Mouse (Mus musculus): ENCODE measurements around the gene Clcf1. TPM values are rescaled to one million over a fixed set of nuclear protein-coding genes. Genes with fewer than 3 reads are reported as not detected.

Clcf1 gene
- 3.0 and 3.1 TPM in 2 replicates for polyA plus RNA-seq (2012; rRNA removed)

DNA sequence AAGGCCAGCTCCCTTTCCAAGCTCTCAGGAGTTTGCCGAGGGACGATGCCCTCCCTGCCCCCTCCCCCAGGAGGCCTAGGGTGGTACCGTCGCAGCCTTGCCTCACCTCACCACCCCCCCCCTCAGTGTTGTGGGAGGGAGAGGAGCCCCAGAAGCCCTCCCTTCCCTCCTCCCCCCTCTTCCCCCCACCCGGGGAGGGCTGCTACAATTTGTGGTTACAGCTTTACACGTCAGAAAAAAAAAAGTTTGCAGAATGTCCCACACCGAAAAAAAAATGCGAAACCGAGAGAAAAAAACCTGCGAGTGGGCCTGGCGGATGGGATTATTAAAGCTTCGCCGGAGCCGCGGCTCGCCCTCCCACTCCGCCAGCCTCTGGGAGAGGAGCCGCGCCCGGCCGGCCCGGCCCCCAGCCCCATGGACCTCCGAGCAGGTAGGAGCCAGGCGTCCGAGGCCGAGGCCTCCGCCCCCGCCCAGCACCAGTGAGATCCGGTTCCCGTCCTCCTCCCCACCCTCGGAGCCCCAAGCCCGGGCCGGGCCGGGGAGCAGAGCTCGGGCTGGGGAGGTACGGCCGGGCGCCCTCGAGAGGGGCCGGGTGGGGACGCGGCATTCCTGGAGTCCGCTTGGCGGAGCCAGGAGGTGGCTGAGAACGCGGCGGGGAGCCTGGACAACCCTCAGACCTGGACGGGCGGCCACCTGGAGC is at the start of gene Clcf1, which contains the start of gene AC109138.7:
TSS of gene Clcf1 (plus strand) at position 168 of the 700 bp plus-strand sequence.
TSS of gene AC109138.7 (plus strand) at position 287 of the 700 bp plus-strand sequence.

DNA sequence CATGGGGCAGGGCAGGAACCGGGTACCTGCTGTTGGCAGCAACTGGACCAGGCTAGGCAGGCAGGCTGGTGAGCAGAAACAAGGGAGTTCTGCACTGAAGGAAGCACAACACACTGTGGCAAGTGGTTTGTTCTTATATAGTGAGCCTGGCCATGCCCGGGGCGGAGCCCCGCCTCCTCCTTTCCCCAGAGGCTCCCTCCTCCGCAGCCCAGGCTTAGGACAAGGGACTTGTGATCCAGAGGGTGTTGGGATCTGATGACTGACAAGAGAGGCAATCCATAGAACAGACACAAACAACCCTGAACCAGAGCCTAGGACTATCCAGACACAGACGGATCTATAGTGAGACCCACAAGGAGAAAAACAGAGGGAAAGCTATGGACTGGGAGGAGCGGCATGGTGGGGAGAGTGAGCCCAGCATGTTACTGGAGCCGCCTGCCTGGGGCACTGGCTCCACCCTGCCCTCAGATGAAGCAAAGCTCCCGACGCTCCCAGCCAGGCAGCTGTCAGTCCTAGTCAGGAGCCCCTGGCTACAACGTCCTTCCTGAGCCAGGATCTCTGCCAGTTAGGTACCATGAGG is 38.6 kb upstream of the Clcf1 start, which contains the start of gene Carns1:
TSS of gene Carns1 (minus strand) at position 112 of the 580 bp plus-strand sequence.

DNA sequence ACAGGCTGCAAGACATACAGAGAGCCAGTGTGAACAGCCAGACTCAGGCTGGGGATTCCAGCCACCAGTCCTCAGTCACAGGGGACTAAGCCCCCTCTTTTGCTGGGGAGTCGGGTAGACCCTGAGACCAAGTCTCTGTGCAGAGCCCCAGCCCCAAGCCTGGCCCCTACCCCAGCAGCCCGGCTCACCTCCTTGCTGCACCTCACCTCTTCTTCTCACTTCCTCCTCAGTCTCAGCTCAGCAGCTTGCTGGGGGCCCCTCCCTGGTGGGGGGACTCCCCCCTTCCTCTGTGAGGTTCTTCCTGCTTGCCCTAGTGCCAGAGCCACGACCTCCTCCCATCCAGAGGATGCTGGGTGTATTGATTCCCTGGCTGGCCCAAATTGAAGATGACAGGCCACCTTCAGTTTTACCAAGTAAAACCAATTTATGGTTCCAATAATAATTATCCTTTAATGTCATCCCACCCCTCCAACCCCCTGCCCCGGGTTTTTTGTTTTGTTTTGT is 23.2 kb upstream of the Clcf1 start, which contains the start of gene Tbc1d10c:
TSS of gene Tbc1d10c (minus strand) at position 454 of the 504 bp plus-strand sequence.

DNA sequence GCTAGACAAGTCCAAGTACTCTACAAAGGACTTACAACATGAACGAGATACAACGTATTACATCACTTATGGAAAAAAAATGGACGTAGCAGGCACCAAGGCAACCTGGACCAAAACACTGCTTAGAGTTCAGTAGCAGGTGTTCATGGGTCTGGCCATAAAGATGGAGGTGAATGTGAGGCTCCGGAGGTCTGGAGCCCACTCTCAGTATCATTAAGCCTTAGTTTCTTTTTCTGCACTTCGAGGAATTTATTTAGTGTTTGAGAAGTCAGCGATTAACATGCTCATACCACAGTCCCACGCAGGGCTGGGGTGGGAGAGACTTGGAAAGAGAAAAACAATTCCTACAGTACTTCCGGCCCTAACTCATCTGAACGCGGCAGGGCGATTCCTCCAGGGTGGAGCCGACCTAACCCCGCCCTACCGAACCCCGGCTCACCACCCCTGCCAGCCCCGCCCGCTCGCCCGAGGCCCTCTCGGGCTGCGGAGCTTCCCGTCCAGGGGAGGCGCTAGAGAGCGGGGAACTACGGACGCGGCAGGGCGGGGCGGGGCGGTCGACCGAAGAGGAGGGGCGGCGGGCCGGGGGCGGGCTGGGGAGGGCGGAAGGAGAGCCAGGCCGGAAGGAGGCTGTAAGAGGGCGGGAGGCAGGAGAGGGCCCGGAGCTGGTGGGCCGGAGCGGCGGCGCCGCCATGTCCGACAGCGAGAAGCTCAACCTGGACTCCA is 22.3 kb upstream of the Clcf1 start, which contains the start of gene Ppp1ca:
TSS of gene Ppp1ca (plus strand) at position 538 of the 723 bp plus-strand sequence.

DNA sequence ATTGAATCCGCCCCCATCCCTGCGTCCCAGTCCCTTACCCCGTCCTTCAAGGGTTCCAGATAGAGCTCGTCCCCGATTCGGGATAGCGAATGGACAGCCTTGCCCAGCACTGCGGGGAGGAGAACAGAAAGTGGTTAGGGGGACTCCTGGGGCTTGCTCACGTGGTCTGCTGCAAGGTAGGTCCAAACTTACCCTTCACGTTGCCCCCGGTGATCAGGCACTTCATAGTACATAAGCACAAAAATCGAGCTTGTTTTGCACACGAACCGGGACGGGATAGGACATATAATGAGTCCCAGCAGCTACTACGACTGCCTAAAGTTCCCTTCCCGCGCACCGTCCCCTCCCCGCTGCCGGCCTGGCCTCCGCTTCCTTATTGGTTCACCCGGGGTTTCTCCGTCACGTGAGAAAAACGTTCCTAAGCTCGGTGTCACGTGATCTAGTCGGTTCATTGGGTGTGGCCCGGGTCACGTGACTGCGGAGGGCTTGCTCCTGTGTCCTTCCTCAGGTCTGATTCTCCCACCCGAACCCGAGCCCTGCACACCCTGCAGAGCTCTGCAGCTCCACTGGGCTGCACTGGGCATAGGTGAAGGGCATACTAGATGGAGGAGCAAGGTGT is 12.6 kb upstream of the Clcf1 start, which contains the start of gene Rad9a:
TSS of gene Rad9a (minus strand) at position 372 of the 619 bp plus-strand sequence.

DNA sequence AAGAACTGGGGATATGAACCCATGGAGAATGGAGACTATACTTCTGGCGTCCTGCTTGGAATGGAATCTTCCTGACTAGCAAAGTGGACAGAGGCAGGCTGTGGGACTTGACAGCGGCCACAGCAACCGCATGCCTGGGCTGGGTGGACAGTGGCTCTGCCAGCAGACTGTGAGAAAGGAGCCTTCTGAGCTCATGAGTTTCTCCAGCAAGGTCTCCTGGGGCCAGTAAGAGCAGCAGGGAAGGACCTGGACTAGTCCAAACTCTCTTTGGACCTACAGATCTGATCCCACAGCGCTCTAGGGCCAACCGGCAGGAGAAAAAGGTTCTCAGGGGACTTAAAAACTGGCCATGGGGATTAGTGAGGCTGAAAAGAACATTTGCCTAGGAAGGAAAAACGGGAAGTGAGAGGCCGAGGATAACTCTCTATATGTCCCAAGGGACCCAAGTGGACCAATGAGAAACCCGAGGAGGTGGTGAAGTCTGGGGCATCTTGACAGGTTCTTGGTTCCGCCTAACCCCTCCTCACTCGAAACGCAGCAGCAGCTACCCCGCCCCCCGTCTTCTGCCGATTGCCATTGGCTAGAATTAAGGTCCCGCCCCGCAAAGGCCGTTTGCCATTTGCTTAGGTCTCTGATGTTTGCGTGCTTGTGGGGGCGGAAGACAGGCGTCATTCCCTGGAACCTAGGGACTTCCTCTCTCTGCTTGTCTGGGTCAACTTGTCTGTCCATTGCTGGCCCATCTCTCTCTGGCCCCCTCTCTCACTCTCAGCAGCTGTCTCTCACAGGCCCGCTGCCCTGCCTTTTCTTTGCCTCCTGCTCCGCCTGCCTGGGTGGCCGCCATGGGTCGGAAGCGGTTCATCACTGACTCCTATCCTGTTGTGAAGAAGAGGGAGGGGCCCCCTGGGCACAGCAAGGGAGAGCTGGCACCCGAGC is 17.5 kb downstream of the Clcf1 start, which contains the start of gene Pold4:
TSS of gene Pold4 (plus strand) at position 647 of the 933 bp plus-strand sequence.

DNA sequence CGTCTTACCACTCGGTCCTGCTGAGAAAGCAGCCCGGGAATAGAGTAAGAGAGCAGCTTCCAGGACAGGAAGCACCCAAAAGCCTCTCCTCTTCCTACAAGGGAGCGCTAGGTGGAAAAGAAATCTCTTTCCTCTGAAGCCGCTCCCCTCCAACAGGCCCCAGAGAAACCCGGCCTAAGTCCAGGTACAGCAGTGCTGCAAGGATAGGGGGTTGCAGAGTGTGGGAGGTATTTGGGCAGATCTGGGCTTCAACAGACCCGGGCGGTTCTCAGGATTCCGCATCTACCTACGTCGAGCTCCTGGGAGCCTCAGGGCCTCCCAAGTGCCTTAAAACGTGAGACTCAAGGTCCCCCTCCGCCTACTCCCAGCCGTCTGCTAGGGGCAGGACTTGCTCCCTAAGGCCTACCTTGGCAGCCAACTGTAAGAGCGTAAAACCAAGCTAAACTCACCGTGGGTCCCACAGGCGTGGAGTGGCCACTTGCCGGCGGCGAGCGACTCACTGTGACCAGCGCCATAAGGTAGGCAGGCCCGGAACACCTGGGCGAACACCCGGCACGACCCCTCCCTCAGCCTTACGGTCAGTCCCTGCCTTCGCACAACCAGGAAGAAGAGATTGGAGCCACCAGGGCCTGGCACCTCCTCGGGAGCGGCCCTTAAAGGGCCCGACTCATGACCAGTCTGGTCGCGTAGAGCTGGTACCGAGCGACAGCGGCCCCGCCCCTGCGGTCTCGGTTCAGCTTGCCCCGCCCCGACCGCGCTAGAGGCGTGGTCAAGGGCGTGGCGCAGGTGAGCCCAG is 54.7 kb downstream of the Clcf1 start, which contains the start of gene Ssh3:
TSS of gene Ssh3 (minus strand) at position 615 of the 796 bp plus-strand sequence.

Other genes starting within 250 kb of the Clcf1 start
- gene Aldh3b2, start 241.9 kb upstream of the Clcf1 start, polyA plus RNA-seq (2012; rRNA removed), result 1.4 and 1.5 TPM in 2 replicates
- 2.5 and 3.3 TPM in 2 replicates for gene Acy3, start 227.7 kb upstream of the Clcf1 start, polyA plus RNA-seq (2012; rRNA removed)
- 0.04 and 0.07 TPM in 2 replicates for gene Tbx10, start 221.5 kb upstream of the Clcf1 start, polyA plus RNA-seq (2012; rRNA removed)
- 10.6 and 16.8 TPM in 2 replicates for gene Nudt8, start 213.7 kb upstream of the Clcf1 start, polyA plus RNA-seq (2012; rRNA removed)
- gene Gm49405, start 213.6 kb upstream of the Clcf1 start, polyA plus RNA-seq (2012; rRNA removed), result 8.0 and 9.6 TPM in 2 replicates
- 25.8 and 27.8 TPM in 2 replicates for gene Doc2g, start 210.9 kb upstream of the Clcf1 start, polyA plus RNA-seq (2012; rRNA removed)
- 204 and 205 TPM in 2 replicates for gene Ndufv1, start 201.4 kb upstream of the Clcf1 start, polyA plus RNA-seq (2012; rRNA removed)
- 361 and 368 TPM in 2 replicates for gene Gstp1, start 176.3 kb upstream of the Clcf1 start, polyA plus RNA-seq (2012; rRNA removed)
- 3.1 and 10.4 TPM in 2 replicates for gene Gstp2, start 168.2 kb upstream of the Clcf1 start, polyA plus RNA-seq (2012; rRNA removed)
- not detected in 2 replicates for gene Gstp3, start 154.7 kb upstream of the Clcf1 start, polyA plus RNA-seq (2012; rRNA removed)
- 0.25 TPM in 1 of 2 replicates, not detected in the other for gene Cabp2, start 132.7 kb upstream of the Clcf1 start, polyA plus RNA-seq (2012; rRNA removed)
- 61.3 and 62.9 TPM in 2 replicates for gene Cdk2ap2, start 117.1 kb upstream of the Clcf1 start, polyA plus RNA-seq (2012; rRNA removed)
- gene Pitpnm1, start 114.2 kb upstream of the Clcf1 start, polyA plus RNA-seq (2012; rRNA removed), result 217 and 226 TPM in 2 replicates
- 116 and 124 TPM in 2 replicates for gene Aip, start 88.4 kb upstream of the Clcf1 start, polyA plus RNA-seq (2012; rRNA removed)
- gene Gpr152, start 74.5 kb upstream of the Clcf1 start, polyA plus RNA-seq (2012; rRNA removed), result 0.03 and 0.06 TPM in 2 replicates
- 0.08 and 0.12 TPM in 2 replicates for gene Cabp4, start 70.2 kb upstream of the Clcf1 start, polyA plus RNA-seq (2012; rRNA removed)
- gene Coro1b, start 65.6 kb upstream of the Clcf1 start, polyA plus RNA-seq (2012; rRNA removed), result 261 and 276 TPM in 2 replicates
- gene Ptprcap, start 60.6 kb upstream of the Clcf1 start, polyA plus RNA-seq (2012; rRNA removed), result 1.1 and 1.3 TPM in 2 replicates
- gene Rps6kb2, start 50.9 kb upstream of the Clcf1 start, polyA plus RNA-seq (2012; rRNA removed), result 60.8 and 68.3 TPM in 2 replicates
- gene Carns1, start 38.8 kb upstream of the Clcf1 start, polyA plus RNA-seq (2012; rRNA removed), result 4.6 and 4.9 TPM in 2 replicates
- 1.7 and 2.6 TPM in 2 replicates for gene Tbc1d10c, start 23.0 kb upstream of the Clcf1 start, polyA plus RNA-seq (2012; rRNA removed)
- 380 and 382 TPM in 2 replicates for gene Ppp1ca, start 22.2 kb upstream of the Clcf1 start, polyA plus RNA-seq (2012; rRNA removed)
- gene Rad9a, start 12.6 kb upstream of the Clcf1 start, polyA plus RNA-seq (2012; rRNA removed), result 30.2 and 30.5 TPM in 2 replicates
- not detected in 2 replicates for gene AC109138.7, start 119 bp downstream of the Clcf1 start, polyA plus RNA-seq (2012; rRNA removed)
- gene Pold4, start 17.7 kb downstream of the Clcf1 start, polyA plus RNA-seq (2012; rRNA removed), result 29.7 and 31.3 TPM in 2 replicates
- gene Ssh3, start 54.9 kb downstream of the Clcf1 start, polyA plus RNA-seq (2012; rRNA removed), result 75.1 and 87.8 TPM in 2 replicates
- gene Ankrd13d, start 68.9 kb downstream of the Clcf1 start, polyA plus RNA-seq (2012; rRNA removed), result 85.6 and 86.4 TPM in 2 replicates
- gene Grk2, start 92.0 kb downstream of the Clcf1 start, polyA plus RNA-seq (2012; rRNA removed), result 118 and 127 TPM in 2 replicates
- 66.0 and 69.0 TPM in 2 replicates for gene Kdm2a, start 184.0 kb downstream of the Clcf1 start, polyA plus RNA-seq (2012; rRNA removed)
- gene Rhod, start 225.2 kb downstream of the Clcf1 start, polyA plus RNA-seq (2012; rRNA removed), result 2.9 and 3.9 TPM in 2 replicates

All from central nervous system, embryonic 18 days (tissue).